Mouse (Mus musculus): ENCODE measurements around the gene Kcnh8.

Gene Kcnh8

GRCm38 (mm10) chr17:52819007-52819406, 216.5 kb downstream of the Kcnh8 start:
- no peak for DNase-seq (ENCODE audit: low spot score)

GRCm38 (mm10) chr17:52829678-52830077, 227.2 kb downstream of the Kcnh8 start:
- no peak for DNase-seq (ENCODE audit: low spot score)

- peak; percentile 24 for DNase-seq (ENCODE audit: low spot score)
Observed at GRCm38 (mm10) chr17:52873195-52873594, 270.7 kb downstream of the Kcnh8 start.

- DNase-seq (ENCODE audit: low spot score): no peak
Observed at GRCm38 (mm10) chr17:52878964-52879363, 276.5 kb downstream of the Kcnh8 start.

GRCm38 (mm10) chr17:52880051-52880450, 277.5 kb downstream of the Kcnh8 start:
- DNase-seq (ENCODE audit: low spot score): peak; percentile 12

GRCm38 (mm10) chr17:52885210-52885609, 282.7 kb downstream of the Kcnh8 start:
- DNase-seq (ENCODE audit: low spot score): no peak

GRCm38 (mm10) chr17:52920519-52921106, 318.1 kb downstream of the Kcnh8 start:
- peak; percentile 7 for DNase-seq (ENCODE audit: low spot score)

GRCm38 (mm10) chr17:52943966-52944365, 341.5 kb downstream of the Kcnh8 start:
- DNase-seq (ENCODE audit: low spot score): no peak

- DNase-seq (ENCODE audit: low spot score): no peak
Observed at GRCm38 (mm10) chr17:52972735-52973134, 370.2 kb downstream of the Kcnh8 start.

- no peak for DNase-seq (ENCODE audit: low spot score)
Observed at GRCm38 (mm10) chr17:52980958-52981357, 378.4 kb downstream of the Kcnh8 start.

Data from left cerebral cortex, adult 11 months (tissue).